Mouse (Mus musculus) CD4-positive, CD25-positive, alpha-beta regulatory T cell, adult 2 months (primary cell): Measurements from ENCODE around the gene Ano4.

Experiments
- DNase-seq: peaks from one replicate; pipeline ENCODE4 v3.0.0-alpha.2; 2012; ENCODE audit warnings: low read depth, low spot score

Gene Ano4

GRCm38 (mm10) chr10:89280402-89280801 lies 64.2 kb downstream of the Ano4 start:
- DNase-seq: no peak

GRCm38 (mm10) chr10:89273001-89273680 lies 71.4 kb downstream of the Ano4 start:
- no peak for DNase-seq

- DNase-seq: no peak
Observed at GRCm38 (mm10) chr10:89267312-89267711, 77.2 kb downstream of the Ano4 start.

- no peak for DNase-seq
Observed at GRCm38 (mm10) chr10:89263396-89263795, 81.2 kb downstream of the Ano4 start.

GRCm38 (mm10) chr10:89257457-89258381 lies 86.8 kb downstream of the Ano4 start:
- DNase-seq: no peak

GRCm38 (mm10) chr10:89256762-89257456 lies 87.7 kb downstream of the Ano4 start:
- no peak for DNase-seq

- DNase-seq: no peak
Observed at GRCm38 (mm10) chr10:89254765-89255164, 89.8 kb downstream of the Ano4 start.

- DNase-seq: no peak
Observed at GRCm38 (mm10) chr10:89253799-89254198, 90.8 kb downstream of the Ano4 start.

- no peak for DNase-seq
Observed at GRCm38 (mm10) chr10:89252636-89253035, 91.9 kb downstream of the Ano4 start.

GRCm38 (mm10) chr10:89243808-89244207 lies 100.8 kb downstream of the Ano4 start:
- no peak for DNase-seq

- peak; percentile 2 for DNase-seq
Observed at GRCm38 (mm10) chr10:89224524-89224923, 120.0 kb downstream of the Ano4 start.

GRCm38 (mm10) chr10:89222284-89222989 lies 122.1 kb downstream of the Ano4 start:
- no peak for DNase-seq

GRCm38 (mm10) chr10:89216078-89216477 lies 128.5 kb downstream of the Ano4 start:
- DNase-seq: no peak

- peak; percentile 17 for DNase-seq
Observed at GRCm38 (mm10) chr10:89205858-89206257, 138.7 kb downstream of the Ano4 start.

- no peak for DNase-seq
Observed at GRCm38 (mm10) chr10:89196444-89196843, 148.1 kb downstream of the Ano4 start.

GRCm38 (mm10) chr10:89195068-89195467 lies 149.5 kb downstream of the Ano4 start:
- no peak for DNase-seq

- no peak for DNase-seq
Observed at GRCm38 (mm10) chr10:89194440-89194839, 150.1 kb downstream of the Ano4 start.

GRCm38 (mm10) chr10:89177921-89178320 lies 166.6 kb downstream of the Ano4 start:
- no peak for DNase-seq

GRCm38 (mm10) chr10:89164533-89164932 lies 180.0 kb downstream of the Ano4 start:
- DNase-seq: no peak

GRCm38 (mm10) chr10:89155502-89155901 lies 189.1 kb downstream of the Ano4 start:
- DNase-seq: no peak

- DNase-seq: no peak
Observed at GRCm38 (mm10) chr10:89154797-89155465, 189.6 kb downstream of the Ano4 start.
